Mouse (Mus musculus) kidney, postnatal 0 days (tissue): ENCODE results near the gene Ccdc157. TPM values are rescaled to one million over a fixed set of nuclear protein-coding genes. Genes with fewer than 3 reads are reported as not detected.

Experiments used
- ATAC-seq: fragments of 200-750 bp; cut with Nextera tagmentation; replicated peaks from 2 replicates; pipeline ENCODE4 v1.8.0; 2017; ENCODE audit warnings: low read depth, moderate number of reproducible peaks, moderate TSS enrichment, moderate library complexity; ENCODE audit not compliant: low FRiP score
- DNase-seq: peaks from one replicate; pipeline ENCODE4 v3.0.0-alpha.2; 2016; ENCODE audit warnings: low spot score
- H3K27ac ChIP-seq: fragments of 300-500 bp; sonication (generic); 2 replicates; pipeline ENCODE4 v1.5.1; 2014; ENCODE audit warnings: mild to moderate bottlenecking
- H3K27me3 ChIP-seq: fragments of 300-500 bp; sonication (generic); 2 replicates; pipeline ENCODE4 v1.6.1; 2014; ENCODE audit warnings: low read length, mixed read lengths; ENCODE audit not compliant: insufficient read depth
- H3K36me3 ChIP-seq: fragments of 300-500 bp; sonication (generic); 2 replicates; pipeline ENCODE4 v1.6.1; 2014; ENCODE audit warnings: low read length, mixed read lengths; ENCODE audit not compliant: insufficient read depth
- H3K4me1 ChIP-seq: fragments of 300-500 bp; sonication (generic); replicated peaks from 2 replicates; pipeline ENCODE4 v1.6.1; 2014; ENCODE audit warnings: antibody characterized with exemption, low read length, mixed read lengths; ENCODE audit not compliant: insufficient read depth
- H3K4me2 ChIP-seq: fragments of 300-500 bp; sonication (generic); 2 replicates; pipeline ENCODE4 v1.6.1; 2014; ENCODE audit warnings: mild to moderate bottlenecking, low read length, moderate library complexity, mixed read lengths
- H3K4me3 ChIP-seq: fragments of 300-500 bp; sonication (generic); replicated peaks from 2 replicates; pipeline ENCODE4 v1.5.1; 2014; ENCODE audit warnings: low read depth, low read length
- H3K9ac ChIP-seq: fragments of 300-500 bp; sonication (generic); 2 replicates; pipeline ENCODE4 v1.6.1; 2014; ENCODE audit warnings: low read depth, low read length
- H3K9me3 ChIP-seq: fragments of 300-500 bp; sonication (generic); replicated peaks from 2 replicates; pipeline ENCODE4 v1.6.1; 2016; ENCODE audit warnings: low read length, inconsistent platforms, mixed read lengths
- CTCF ChIP-seq: IDR thresholded peaks from 2 replicates; pipeline ENCODE4 v1.5.1; 2016; ENCODE audit warnings: antibody characterized with exemption, low read depth, mild to moderate bottlenecking, moderate library complexity
- whole genome bisulfite sequencing: fragments of 180-500 bp; shearing (Covaris S2); extraction: QIAGEN DNeasy Blood & Tissue Kit; methylation state at CpG from one replicate; pipeline ENCODE4 v1.1.7; 2014; 5-methylcytosine and 5-hydroxymethylcytosine counted together
- polyA plus RNA-seq: library from polyadenylated mRNA; unstranded; fragments of >200 nt; fragmentation: Nextera tagmentation; extraction: Ambion mirVana; gene quantifications from 2 replicates; pipeline ENCODE4 v1.2.1, GENCODE M21; 2015

The Ccdc157 gene
- polyA plus RNA-seq, 1 experiment from 2014 or later, result 5.9 TPM

GRCm38 (mm10) chr11:4148536-4149156 is 11.4 kb downstream of the Ccdc157 start:
- Histone ChIP-seq H3K4me2 (no peak overlapping the region), H3K9ac (no peak overlapping the region), H3K36me3 (peaks cover 16% of the 10 kb centered on the region; the same call in 1 of the 2 replicates), H3K27me3 (no peaks in the 10 kb centered on the region), H3K27ac (peak overlapping the region; percentile 42; the same call in 1 of the 2 replicates), H3K4me1 (no peaks in the 10 kb centered on the region), H3K4me3 (no peak overlapping the region), H3K9me3 (no peaks in the 10 kb centered on the region)
- 50% methylated on average over 9 of the region's 9 CpGs for WGBS
- no peak for TF ChIP-seq CTCF
- no peak for DNase-seq
- ATAC-seq, result no peak

GRCm38 (mm10) chr11:4148120-4148519 is 12.0 kb downstream of the Ccdc157 start:
- Histone ChIP-seq H3K4me1 (no peaks in the 10 kb centered on the region), H3K9ac (no peak overlapping the region), H3K36me3 (peaks cover 20% of the 10 kb centered on the region; the same call in 1 of the 2 replicates), H3K27me3 (no peaks in the 10 kb centered on the region), H3K4me3 (no peak overlapping the region), H3K4me2 (no peak overlapping the region), H3K9me3 (no peaks in the 10 kb centered on the region), H3K27ac (no peak overlapping the region)
- WGBS, result 84% methylated on average over 5 of the region's 5 CpGs
- no peak for TF ChIP-seq CTCF
- ATAC-seq (no peak), DNase-seq (peak; percentile 12)

- peaks cover 24% of the 10 kb centered on the region; the same call in 1 of the 2 replicates for H3K36me3 ChIP-seq
- 90% methylated on average over 10 of the region's 10 CpGs for WGBS
These were observed 13.0 kb downstream of the Ccdc157 start for GRCm38 (mm10) chr11:4147098-4147497.

GRCm38 (mm10) chr11:4146381-4146780 is 13.7 kb downstream of the Ccdc157 start:
- 82% methylated on average over 6 of the region's 6 CpGs for WGBS
- Histone ChIP-seq H3K36me3 (peaks cover 24% of the 10 kb centered on the region; the same call in 1 of the 2 replicates), H3K4me2 (no peak overlapping the region), H3K9ac (no peak overlapping the region), H3K4me1 (no peaks in the 10 kb centered on the region), H3K9me3 (no peaks in the 10 kb centered on the region), H3K27ac (no peak overlapping the region), H3K27me3 (no peaks in the 10 kb centered on the region), H3K4me3 (no peak overlapping the region)
- TF ChIP-seq CTCF, result no peak
- no peak for ATAC-seq
- no peak for DNase-seq

More at GRCm38 (mm10) chr11:4147098-4147497, 13.0 kb downstream of the Ccdc157 start:
- Histone ChIP-seq H3K4me1 (no peaks in the 10 kb centered on the region), H3K9ac (no peak overlapping the region), H3K27ac (no peak overlapping the region), H3K9me3 (no peaks in the 10 kb centered on the region), H3K4me2 (no peak overlapping the region), H3K27me3 (no peaks in the 10 kb centered on the region), H3K4me3 (no peak overlapping the region)
- ATAC-seq (no peak), DNase-seq (no peak)
- no peak for TF ChIP-seq CTCF

- no peaks in the 10 kb centered on the region for H3K27me3 ChIP-seq
- no peak overlapping the region for H3K9ac ChIP-seq
- H3K9me3 ChIP-seq, result no peaks in the 10 kb centered on the region
- H3K36me3 ChIP-seq, result peaks cover 42% of the 10 kb centered on the region
- DNase-seq, result no peak
- TF ChIP-seq CTCF, result no peak
- no peak overlapping the region for H3K27ac ChIP-seq
- no peaks in the 10 kb centered on the region for H3K4me1 ChIP-seq
- no peak overlapping the region for H3K4me2 ChIP-seq
- WGBS, result 87% methylated on average over 21 of the region's 21 CpGs
- ATAC-seq, result no peak
- H3K4me3 ChIP-seq, result no peak overlapping the region
These were observed 16.6 kb downstream of the Ccdc157 start for GRCm38 (mm10) chr11:4143281-4144062.

DNA sequence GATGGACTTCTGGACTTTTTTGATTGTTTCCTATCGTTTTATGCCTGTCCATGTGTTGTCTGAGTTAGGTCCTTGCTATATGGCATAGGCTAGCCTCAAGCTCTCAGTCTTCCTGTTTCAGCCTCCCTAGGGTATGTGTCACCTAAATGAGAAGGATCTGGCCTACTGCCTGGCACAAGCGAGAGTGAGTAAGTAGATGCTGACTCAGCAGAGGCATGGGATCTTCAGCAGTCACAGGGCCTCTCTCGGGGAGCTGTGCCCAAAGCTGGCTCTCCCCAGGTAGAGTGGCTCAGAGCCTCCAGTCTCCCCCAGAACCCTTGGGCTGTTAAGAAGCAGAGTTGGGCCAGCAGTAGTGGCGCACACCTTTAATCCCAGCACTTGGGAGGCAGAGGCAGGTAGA is 17.7 kb downstream of the Ccdc157 start:
- no peak overlapping the region for H3K9ac ChIP-seq
- no peak overlapping the region for H3K27ac ChIP-seq
- no peak for ATAC-seq
- H3K4me1 ChIP-seq, result no peaks in the 10 kb centered on the region
- H3K9me3 ChIP-seq, result no peaks in the 10 kb centered on the region
- H3K4me3 ChIP-seq, result no peak overlapping the region
- WGBS, result 86% methylated on average over 4 of the region's 4 CpGs
- H3K36me3 ChIP-seq, result peaks cover 47% of the 10 kb centered on the region
- no peak for DNase-seq
- no peak overlapping the region for H3K4me2 ChIP-seq
- H3K27me3 ChIP-seq, result no peaks in the 10 kb centered on the region
- no peak for TF ChIP-seq CTCF
